Comparison of ENCODE assay signal across 14 mouse cellular contexts in genomic region chr17:7620166-7620565, GRCm38 (mm10).
"Had no signal": no experiment of that assay in that cellular context is flagged by ENCODE, and none has a peak within 500 bp of the region (broad histone marks: within the 10 kb centered on the region; RNA-seq: fewer than 3 reads in every experiment).

No protein-coding gene starts in this region.

- ATAC-seq: midbrain, embryonic 13.5 days had no signal

- DNase-seq: kidney, adult 18-20 months; kidney, adult 9 months; kidney, postnatal 14 days; kidney, postnatal 4 days; layer of hippocampus, postnatal 36 days; liver, embryonic 13.5 days; lung, adult 2 months; thymus, adult 18-20 months; thymus, postnatal 36 days had no signal

- H3K27me3 ChIP-seq: liver, embryonic 13.5 days; midbrain, embryonic 13.5 days; neural tube, embryonic 12.5 days; neural tube, embryonic 15.5 days had no signal

- H3K9me3 ChIP-seq: liver, embryonic 13.5 days; midbrain, embryonic 13.5 days; neural tube, embryonic 12.5 days; neural tube, embryonic 15.5 days had no signal

- H3K4me3 ChIP-seq: left cerebral cortex, adult 2 months; liver, embryonic 13.5 days; midbrain, embryonic 13.5 days; neural tube, embryonic 12.5 days; neural tube, embryonic 15.5 days had no signal

- H3K9ac ChIP-seq: liver, embryonic 13.5 days; midbrain, embryonic 13.5 days; neural tube, embryonic 12.5 days; neural tube, embryonic 15.5 days had no signal

- H3K27ac ChIP-seq: left cerebral cortex, adult 2 months; liver, embryonic 13.5 days; macrophage; midbrain, embryonic 13.5 days; neural tube, embryonic 12.5 days; neural tube, embryonic 15.5 days had no signal

- H3K4me2 ChIP-seq: liver, embryonic 13.5 days; midbrain, embryonic 13.5 days; neural tube, embryonic 12.5 days; neural tube, embryonic 15.5 days had no signal

- H3K4me1 ChIP-seq: liver, embryonic 13.5 days; neural tube, embryonic 12.5 days; neural tube, embryonic 15.5 days had no signal

- H3K36me3 ChIP-seq: liver, embryonic 13.5 days; midbrain, embryonic 13.5 days; neural tube, embryonic 12.5 days; neural tube, embryonic 15.5 days had no signal
